In the genomic region with DNA sequence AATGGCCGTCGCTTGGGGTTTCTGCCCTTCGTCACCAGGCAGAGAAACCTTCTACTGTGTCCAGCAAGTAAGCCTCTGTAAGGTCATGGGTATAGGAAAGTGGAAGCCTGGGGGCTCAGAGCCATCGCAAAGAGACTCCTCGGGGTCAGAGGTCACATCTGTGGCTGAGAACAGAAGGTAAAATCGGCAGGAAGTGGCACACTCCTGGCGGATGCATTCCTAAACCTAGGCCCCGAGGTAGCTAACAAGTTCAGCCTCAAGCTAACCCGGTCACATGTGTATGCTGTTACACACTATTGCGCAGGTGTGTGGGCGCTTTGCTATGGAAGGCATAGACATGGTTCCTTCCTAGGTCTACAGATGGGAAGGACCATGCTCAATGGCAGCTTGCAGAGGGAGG, we compare ENCODE assay signal across 18 mouse cellular contexts.
DNase-seq lines count a peak whose midpoint lies in the region; ATAC-seq and TF ChIP-seq lines count a peak whose summit lies in the region.
"Had no signal": no experiment of that assay in that cellular context is flagged by ENCODE, and none has a peak within 500 bp of the region (broad histone marks: within the 10 kb centered on the region; RNA-seq: fewer than 3 reads in every experiment).

No protein-coding gene starts in this region.

- 54% methylated on average over 11 of the region's 11 CpGs for WGBS in lung, embryonic 14.5 days
- 28% methylated on average over 11 of the region's 11 CpGs for WGBS in limb, embryonic 10.5 days

- no peaks in the 10 kb centered on the region for H3K9me3 ChIP-seq in lung, embryonic 14.5 days (ENCODE audit: low read depth, low read length)
- H3K9me3 ChIP-seq in limb, embryonic 10.5 days (replicated peaks), result no peaks in the 10 kb centered on the region
- H3K9me3 ChIP-seq: hindbrain, embryonic 15.5 days; megakaryocyte, embryonic 14.5 days; neural tube, embryonic 12.5 days had no signal

- no peaks in the 10 kb centered on the region for H3K27me3 ChIP-seq in lung, embryonic 14.5 days (ENCODE audit: insufficient read depth, low read length)
- no peaks in the 10 kb centered on the region for H3K27me3 ChIP-seq in limb, embryonic 10.5 days (ENCODE audit: low read depth, poor library complexity, severe bottlenecking)
- H3K27me3 ChIP-seq: hindbrain, embryonic 15.5 days; neural tube, embryonic 12.5 days had no signal

- intact Hi-C loops in gastrocnemius, adult 2 months (cut with DNase I), result no loop called here
- intact Hi-C loops in gastrocnemius, postnatal 36 days (cut with DNase I), result no loop called here

- no peak for ATAC-seq in lung, embryonic 14.5 days (ENCODE audit: insufficient read depth)

- H3K4me3 ChIP-seq in gastrocnemius, adult 2 months, result no peak overlapping the region
- H3K4me3 ChIP-seq in lung, embryonic 14.5 days (ENCODE audit: low read depth, low read length), result no peak overlapping the region
- no peak overlapping the region for H3K4me3 ChIP-seq in limb, embryonic 10.5 days
- H3K4me3 ChIP-seq: erythroblast, embryonic 14.5 days; hindbrain, embryonic 15.5 days; megakaryocyte, embryonic 14.5 days; neural tube, embryonic 12.5 days had no signal

- no peaks in the 10 kb centered on the region for H3K36me3 ChIP-seq in lung, embryonic 14.5 days (ENCODE audit: insufficient read depth)
- H3K36me3 ChIP-seq in limb, embryonic 10.5 days, result no peaks in the 10 kb centered on the region
- H3K36me3 ChIP-seq: hindbrain, embryonic 15.5 days; neural tube, embryonic 12.5 days had no signal

- H3K9ac ChIP-seq in lung, embryonic 14.5 days, result no peak overlapping the region
- H3K9ac ChIP-seq: hindbrain, embryonic 15.5 days; neural tube, embryonic 12.5 days had no signal

- DNase-seq in gastrocnemius, adult 2 months, result no peak
- no peak for DNase-seq in gastrocnemius, postnatal 36 days
- no peak for DNase-seq in lung, embryonic 14.5 days
- DNase-seq in lung, postnatal 36 days, result no peak
- peak; percentile 76 for DNase-seq in embryo, embryonic 10.5 days (ENCODE audit: low spot score)
- peak; percentile 78 for DNase-seq in limb, embryonic 10.5 days (ENCODE audit: low spot score)
- DNase-seq in testis, postnatal 10 days (ENCODE audit: low spot score), result no peak
- no peak for DNase-seq in spleen, adult 18-20 months
- DNase-seq: adrenal gland, postnatal 10 days; B cell, adult 2 months; cerebellum, adult 18-20 months; kidney, adult 11 months; kidney, postnatal 10 days had no signal

- peak overlapping the region; percentile 28; the same call in 1 of the 2 replicates for H3K27ac ChIP-seq in gastrocnemius, adult 2 months
- H3K27ac ChIP-seq in lung, embryonic 14.5 days (ENCODE audit: low read depth), result peak overlapping the region; percentile 43; the same call in 1 of the 2 replicates
- H3K27ac ChIP-seq in limb, embryonic 10.5 days, result peak overlapping the region; percentile 76
- H3K27ac ChIP-seq: hindbrain, embryonic 15.5 days; neural tube, embryonic 12.5 days had no signal

- no peak for TF ChIP-seq CTCF in gastrocnemius, adult 2 months (IDR thresholded peaks at IDR 0.05)
- no peak for TF ChIP-seq CTCF in lung, embryonic 14.5 days (IDR thresholded peaks at IDR 0.05; ENCODE audit: low read depth)

- H3K4me1 ChIP-seq in lung, embryonic 14.5 days (ENCODE audit: insufficient read depth), result 0 out of 2 replicates have a peak, but pooled peaks cover 2% of the 10 kb centered on the region
- peaks cover 57% of the 10 kb centered on the region for H3K4me1 ChIP-seq in limb, embryonic 10.5 days

- no peak overlapping the region for H3K4me2 ChIP-seq in lung, embryonic 14.5 days
- H3K4me2 ChIP-seq: hindbrain, embryonic 15.5 days; liver, embryonic 11.5 days; neural tube, embryonic 12.5 days had no signal

Comparison
In these comparisons a context has a peak if more than half of its experiments do, and no peak if none do; other contexts are left out.
1. DNase-seq: peak in embryo, embryonic 10.5 days (single experiment) and limb, embryonic 10.5 days (single experiment); none in gastrocnemius, adult 2 months (single experiment), gastrocnemius, postnatal 36 days (0 of 2), lung, embryonic 14.5 days (single experiment), lung, postnatal 36 days (single experiment), testis, postnatal 10 days (single experiment) and spleen, adult 18-20 months (0 of 2).
2. Peak in every context shown above with its lines, with median percentiles within 50 percentile points of each other: H3K27ac ChIP-seq.